Mouse (Mus musculus): ENCODE data around the gene Rabggta. TPM values are rescaled to one million over a fixed set of nuclear protein-coding genes. Genes with fewer than 3 reads are reported as not detected.
A peak's percentile ranks its signal among the peaks of the same experiment; 100 is the strongest.

Rabggta gene
- total and polyA plus RNA-seq, 2 experiments from 2014 or later: 61.9 to 94.5 TPM

DNA sequence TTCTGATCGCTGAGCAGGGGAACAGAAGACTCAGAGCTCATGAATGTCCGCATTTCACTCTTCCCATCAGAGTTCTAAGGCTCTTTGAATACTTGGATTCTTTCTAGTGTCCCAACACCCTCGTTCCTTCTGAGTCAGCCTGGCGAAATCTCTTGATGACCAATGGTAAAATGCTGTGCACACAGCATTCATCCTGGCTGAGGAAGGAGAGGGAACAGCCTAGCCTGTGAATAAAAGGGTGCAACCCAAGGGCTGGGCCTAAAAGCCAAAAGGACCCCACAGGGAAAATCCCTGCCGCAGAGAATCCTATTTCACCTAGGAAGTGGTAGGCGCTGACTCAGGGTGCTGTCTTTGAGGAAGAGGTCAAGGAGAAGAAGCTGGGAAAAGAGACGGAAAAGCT is 8.1 kb upstream of the Rabggta start:
- Histone ChIP-seq H3K36me3 (ENCODE audit: insufficient read depth, low read length) (no peaks in the 10 kb centered on the region), H3K9me3 (ENCODE audit: low read length) (no peaks in the 10 kb centered on the region), H3K9ac (replicated peaks; ENCODE audit: low read length, poor library complexity, severe bottlenecking) (no peak overlapping the region), H3K4me3 (ENCODE audit: low read depth, low read length) (no peak overlapping the region), H3K27me3 (ENCODE audit: insufficient read depth, low read length) (peaks cover 2% of the 10 kb centered on the region; the same call in 1 of the 2 replicates), H3K4me1 (ENCODE audit: insufficient read depth, low read length) (no peaks in the 10 kb centered on the region), H3K4me2 (ENCODE audit: low read depth, low read length, poor library complexity, severe bottlenecking) (no peak overlapping the region), H3K27ac (ENCODE audit: low read depth, low read length) (peak overlapping the region; percentile 59)
- ATAC-seq (ENCODE audit: low FRiP score) (peak; percentile 47; the same call in 1 of the 2 replicates), DNase-seq (ENCODE audit: low spot score) (peak; percentile 30)
- WGBS: 66% methylated on average over 7 of the region's 7 CpGs
- no peak for TF ChIP-seq CTCF (IDR thresholded peaks at IDR 0.05)

DNA sequence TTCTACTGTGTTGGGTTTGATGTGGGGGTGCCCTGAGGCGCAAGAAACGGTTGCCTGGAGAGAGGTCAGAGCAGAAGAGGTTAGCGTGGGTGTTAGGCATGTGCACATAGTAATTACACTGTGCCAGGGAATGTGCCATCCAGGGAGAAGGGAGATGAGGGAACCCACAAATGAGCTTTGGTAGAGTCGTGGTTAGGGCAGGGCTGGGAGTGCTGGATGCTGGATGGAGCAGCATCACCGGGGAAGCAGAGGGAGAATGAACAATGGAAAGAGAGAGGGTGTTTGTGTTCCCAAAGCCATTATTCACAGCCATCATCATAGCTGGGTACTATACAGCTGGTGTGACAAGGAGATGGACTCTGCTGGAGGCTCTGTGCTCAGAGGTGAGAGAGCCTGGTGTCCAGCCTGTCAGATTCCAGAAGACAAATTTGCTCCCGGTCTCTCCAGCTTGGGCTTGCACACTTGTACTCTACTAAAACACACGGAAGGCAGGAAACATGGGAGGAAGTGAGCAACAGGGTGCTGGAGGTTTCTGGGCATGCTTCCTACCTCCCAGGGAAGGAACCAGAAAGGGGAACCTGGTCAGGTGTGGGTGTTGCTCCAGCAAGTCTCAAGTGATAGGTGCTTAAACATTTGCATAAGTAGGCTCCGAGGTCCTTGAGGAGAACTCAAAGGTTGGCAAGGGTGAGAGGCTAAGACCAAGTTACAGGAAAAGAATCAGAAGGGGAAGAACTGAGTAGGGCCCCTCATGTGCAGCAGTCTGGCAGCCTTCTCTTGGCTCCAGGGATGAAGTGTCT is 6.0 kb upstream of the Rabggta start:
- no peaks in the 10 kb centered on the region for H3K36me3 ChIP-seq (ENCODE audit: insufficient read depth, low read length)
- H3K27me3 ChIP-seq (ENCODE audit: insufficient read depth, low read length): no peaks in the 10 kb centered on the region
- no peak overlapping the region for H3K9ac ChIP-seq (replicated peaks; ENCODE audit: low read length, poor library complexity, severe bottlenecking)
- H3K27ac ChIP-seq (ENCODE audit: low read depth, low read length): no peak overlapping the region
- no peak overlapping the region for H3K4me3 ChIP-seq (ENCODE audit: low read depth, low read length)
- WGBS: 69% methylated on average over 8 of the region's 8 CpGs
- no peak for TF ChIP-seq CTCF (IDR thresholded peaks at IDR 0.05)
- ATAC-seq (ENCODE audit: low FRiP score) (no peak), DNase-seq (ENCODE audit: low spot score) (no peak)
- H3K9me3 ChIP-seq (ENCODE audit: low read length): no peaks in the 10 kb centered on the region
- H3K4me1 ChIP-seq (ENCODE audit: insufficient read depth, low read length): no peaks in the 10 kb centered on the region
- H3K4me2 ChIP-seq (ENCODE audit: low read depth, low read length, poor library complexity, severe bottlenecking): no peak overlapping the region

DNA sequence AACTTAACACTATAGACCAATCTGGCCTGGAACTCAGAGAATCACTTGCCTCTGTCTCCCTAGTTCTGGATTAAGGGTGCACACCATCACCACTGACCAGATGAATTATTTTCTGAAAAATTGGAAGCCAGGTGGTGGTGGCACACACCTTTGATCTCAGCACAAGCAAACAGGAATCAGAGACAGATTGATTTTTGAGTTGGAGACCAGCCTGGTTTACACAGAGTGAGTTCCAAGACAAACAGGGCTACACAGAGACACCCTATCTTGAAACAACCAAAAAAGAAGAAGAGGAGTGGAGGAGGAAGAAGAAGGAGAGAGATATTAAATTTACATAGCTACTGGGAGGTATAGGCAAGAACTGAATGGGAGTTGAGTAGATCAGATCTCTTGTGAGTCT is 4.2 kb upstream of the Rabggta start:
- Histone ChIP-seq H3K36me3 (ENCODE audit: insufficient read depth, low read length) (no peaks in the 10 kb centered on the region), H3K4me3 (ENCODE audit: low read depth, low read length) (no peak overlapping the region), H3K27ac (ENCODE audit: low read depth, low read length) (no peak overlapping the region), H3K4me2 (ENCODE audit: low read depth, low read length, poor library complexity, severe bottlenecking) (no peak overlapping the region), H3K4me1 (ENCODE audit: insufficient read depth, low read length) (peaks cover under 1% of the 10 kb centered on the region; the same call in 1 of the 2 replicates), H3K27me3 (ENCODE audit: insufficient read depth, low read length) (no peaks in the 10 kb centered on the region), H3K9ac (replicated peaks; ENCODE audit: low read length, poor library complexity, severe bottlenecking) (no peak overlapping the region), H3K9me3 (ENCODE audit: low read length) (no peaks in the 10 kb centered on the region)
- DNase-seq (ENCODE audit: low spot score) (no peak), ATAC-seq (ENCODE audit: low FRiP score) (no peak)
- TF ChIP-seq CTCF (IDR thresholded peaks at IDR 0.05): no peak

DNA sequence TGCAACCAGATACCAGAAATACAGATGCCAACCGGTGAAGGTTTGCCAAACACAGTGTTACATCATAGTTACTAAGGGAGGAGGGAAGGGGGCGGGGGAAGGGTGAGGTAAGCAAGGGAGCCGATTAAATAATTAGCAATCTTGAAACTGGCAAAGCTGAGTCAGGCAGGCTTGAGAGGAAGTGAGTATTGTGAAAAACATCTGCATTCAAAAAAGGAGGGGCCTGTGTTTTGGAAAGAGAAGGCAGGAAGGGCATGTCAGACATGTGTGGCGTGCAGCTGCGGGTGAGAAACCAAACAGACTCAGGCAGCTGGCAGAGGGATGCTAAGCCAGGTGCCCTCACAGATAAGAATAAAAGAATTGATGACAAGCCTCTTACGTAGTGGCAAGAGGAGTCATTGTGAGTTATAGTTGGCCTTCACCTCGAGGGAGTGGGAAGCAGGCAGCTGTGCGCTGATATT is 2.4 kb upstream of the Rabggta start:
- Histone ChIP-seq H3K27me3 (ENCODE audit: insufficient read depth, low read length) (no peaks in the 10 kb centered on the region), H3K4me1 (ENCODE audit: insufficient read depth, low read length) (peaks cover 5% of the 10 kb centered on the region; the same call in 1 of the 2 replicates), H3K4me3 (ENCODE audit: low read depth, low read length) (no peak overlapping the region), H3K4me2 (ENCODE audit: low read depth, low read length, poor library complexity, severe bottlenecking) (no peak overlapping the region), H3K36me3 (ENCODE audit: insufficient read depth, low read length) (peaks cover 8% of the 10 kb centered on the region; the same call in 1 of the 2 replicates), H3K9me3 (ENCODE audit: low read length) (no peaks in the 10 kb centered on the region), H3K27ac (ENCODE audit: low read depth, low read length) (no peak overlapping the region), H3K9ac (replicated peaks; ENCODE audit: low read length, poor library complexity, severe bottlenecking) (no peak overlapping the region)
- WGBS: 69% methylated on average over 8 of the region's 8 CpGs
- no peak for DNase-seq (ENCODE audit: low spot score)
- ATAC-seq (ENCODE audit: low FRiP score): no peak
- no peak for TF ChIP-seq CTCF (IDR thresholded peaks at IDR 0.05)

DNA sequence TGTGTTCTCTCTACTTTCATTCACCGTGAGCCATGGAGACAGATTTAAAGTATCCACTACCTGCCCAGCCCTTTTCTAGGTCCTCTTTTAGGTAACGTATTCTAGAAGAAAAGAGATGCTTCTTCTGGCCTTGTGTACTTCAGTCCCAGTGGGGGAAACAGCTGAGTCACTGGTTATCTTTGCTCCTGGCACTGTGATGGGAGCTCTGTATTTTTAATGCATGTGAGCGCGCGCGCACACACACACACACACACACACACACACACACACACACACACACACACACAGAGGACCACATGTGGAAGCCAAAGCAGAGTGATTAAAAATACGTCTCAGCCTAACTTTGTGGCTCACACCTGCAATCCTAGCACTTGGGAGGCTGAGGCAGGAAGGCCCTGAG is 1.4 kb upstream of the Rabggta start:
- Histone ChIP-seq H3K9ac (replicated peaks; ENCODE audit: low read length, poor library complexity, severe bottlenecking) (no peak overlapping the region), H3K27me3 (ENCODE audit: insufficient read depth, low read length) (no peaks in the 10 kb centered on the region), H3K9me3 (ENCODE audit: low read length) (no peaks in the 10 kb centered on the region), H3K4me2 (ENCODE audit: low read depth, low read length, poor library complexity, severe bottlenecking) (no peak overlapping the region), H3K4me3 (ENCODE audit: low read depth, low read length) (no peak overlapping the region), H3K27ac (ENCODE audit: low read depth, low read length) (no peak overlapping the region), H3K36me3 (ENCODE audit: insufficient read depth, low read length) (peaks cover 9% of the 10 kb centered on the region; the same call in 1 of the 2 replicates), H3K4me1 (ENCODE audit: insufficient read depth, low read length) (peaks cover 5% of the 10 kb centered on the region; the same call in 1 of the 2 replicates)
- no peak for TF ChIP-seq CTCF (IDR thresholded peaks at IDR 0.05)
- DNase-seq (ENCODE audit: low spot score) (no peak), ATAC-seq (ENCODE audit: low FRiP score) (no peak)
- WGBS: 94% methylated on average over 7 of the region's 7 CpGs

DNA sequence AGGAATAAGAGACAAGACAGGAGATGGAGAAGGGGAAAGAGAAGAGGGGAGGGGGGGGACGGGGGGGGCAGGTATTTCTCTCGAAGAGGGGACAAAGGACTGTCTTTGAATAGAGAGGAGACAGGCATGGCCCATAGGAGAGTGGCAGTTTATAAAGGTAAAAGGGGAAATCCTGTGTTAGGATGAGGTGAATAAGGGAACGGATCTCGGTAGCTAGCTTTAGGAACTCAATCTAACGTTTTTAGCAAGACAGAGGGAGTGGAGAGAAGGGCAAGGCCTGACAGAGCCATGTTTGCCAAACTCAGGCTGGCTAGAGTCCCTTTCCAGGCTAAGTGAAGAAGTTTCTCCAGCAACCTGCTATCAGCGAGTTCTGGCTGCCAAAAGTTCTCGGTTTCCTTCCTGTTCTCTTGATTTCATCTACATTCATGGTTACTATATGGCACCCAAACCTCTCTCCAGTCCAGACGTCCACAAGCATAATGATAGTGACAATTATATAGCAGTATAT is 429 bp upstream of the Rabggta start:
- no peak for DNase-seq (ENCODE audit: low spot score)
- H3K9ac ChIP-seq (replicated peaks; ENCODE audit: low read length, poor library complexity, severe bottlenecking): peak overlapping the region; percentile 55
- peak; percentile 14 for ATAC-seq (ENCODE audit: low FRiP score)

More for the DNA sequence above, 429 bp upstream of the Rabggta start:
- H3K36me3 ChIP-seq (ENCODE audit: insufficient read depth, low read length): peaks cover 15% of the 10 kb centered on the region
- peak overlapping the region; percentile 48; the same call in 1 of the 2 replicates for H3K27ac ChIP-seq (ENCODE audit: low read depth, low read length)
- no peaks in the 10 kb centered on the region for H3K9me3 ChIP-seq (ENCODE audit: low read length)
- H3K4me1 ChIP-seq (ENCODE audit: insufficient read depth, low read length): peaks cover 5% of the 10 kb centered on the region; the same call in 1 of the 2 replicates
- H3K27me3 ChIP-seq (ENCODE audit: insufficient read depth, low read length): no peaks in the 10 kb centered on the region
- H3K4me3 ChIP-seq (ENCODE audit: low read depth, low read length): peak overlapping the region; percentile 45; the same call in 1 of the 2 replicates
- peak overlapping the region; percentile 68 for H3K4me2 ChIP-seq (ENCODE audit: low read depth, low read length, poor library complexity, severe bottlenecking)
- no peak for TF ChIP-seq CTCF (IDR thresholded peaks at IDR 0.05)
- 49% methylated on average over 8 of the region's 8 CpGs for WGBS

All from midbrain, postnatal 0 days (tissue).